Mouse (Mus musculus) liver, embryonic 15.5 days (tissue): Measurements from ENCODE around the gene Selp. TPM values are rescaled to one million over a fixed set of nuclear protein-coding genes. Genes with fewer than 3 reads are reported as not detected.

Experiments
- ATAC-seq: fragments of 200-750 bp; cut with Nextera tagmentation; 2 replicates; pipeline ENCODE4 v1.8.0; 2017; ENCODE audit warnings: moderate number of reproducible peaks, mild to moderate bottlenecking, moderate library complexity; ENCODE audit not compliant: insufficient read depth
- H3K27ac ChIP-seq: fragments of 300-500 bp; sonication (generic); replicated peaks from 2 replicates; pipeline ENCODE4 v1.5.1; 2015; ENCODE audit warnings: mild to moderate bottlenecking, inconsistent platforms
- H3K27me3 ChIP-seq: fragments of 300-500 bp; sonication (generic); 2 replicates; pipeline ENCODE4 v1.6.1; 2015; ENCODE audit warnings: mild to moderate bottlenecking, inconsistent platforms
- H3K36me3 ChIP-seq: fragments of 300-500 bp; sonication (generic); replicated peaks from 2 replicates; pipeline ENCODE4 v1.6.1; 2015; ENCODE audit warnings: moderate library complexity, mild to moderate bottlenecking, inconsistent platforms
- H3K4me1 ChIP-seq: fragments of 300-500 bp; sonication (generic); replicated peaks from 2 replicates; pipeline ENCODE4 v1.6.1; 2015; ENCODE audit warnings: inconsistent platforms
- H3K4me2 ChIP-seq: fragments of 300-500 bp; sonication (generic); 2 replicates; pipeline ENCODE4 v1.6.1; 2015; ENCODE audit warnings: moderate library complexity, mild to moderate bottlenecking, inconsistent platforms
- H3K4me3 ChIP-seq: fragments of 300-500 bp; sonication (generic); replicated peaks from 2 replicates; pipeline ENCODE4 v1.5.1; 2015; ENCODE audit warnings: mild to moderate bottlenecking, inconsistent platforms
- H3K9ac ChIP-seq: fragments of 300-500 bp; sonication (generic); 2 replicates; pipeline ENCODE4 v1.6.1; 2015; ENCODE audit warnings: moderate library complexity, mild to moderate bottlenecking, inconsistent platforms
- H3K9me3 ChIP-seq: fragments of 300-500 bp; sonication (generic); replicated peaks from 2 replicates; pipeline ENCODE4 v1.6.1; 2016; ENCODE audit warnings: inconsistent platforms
- WGBS: fragments of 180-500 bp; shearing (Covaris S2); methylation state at CpG from one replicate; pipeline ENCODE4 v1.1.7; 2015; ENCODE audit warnings: mixed read lengths; ENCODE audit not compliant: insufficient replicate concordance; 5-methylcytosine and 5-hydroxymethylcytosine counted together
- polyA plus RNA-seq: library from polyadenylated mRNA; unstranded; fragments of >200 nt; fragmentation: Nextera tagmentation; extraction: Ambion mirVana; gene quantifications from 2 replicates; pipeline ENCODE4 v1.2.1, GENCODE M21; 2015

Gene Selp
- polyA plus RNA-seq, result 0.60 and 0.61 TPM in 2 replicates

- WGBS, result 39% methylated on average over 8 of the region's 8 CpGs
- Histone ChIP-seq H3K27me3 (no peaks in the 10 kb centered on the region), H3K9ac (no peak within 1 kb of the TSS), H3K9me3 (no peaks in the 10 kb centered on the region), H3K4me2 (no peak within 1 kb of the TSS), H3K36me3 (no peaks in the 10 kb centered on the region), H3K4me1 (no peaks in the 10 kb centered on the region), H3K27ac (no peak within 1 kb of the TSS), H3K4me3 (no peak within 1 kb of the TSS)
- ATAC-seq, result no peak
Measured at GRCm38 (mm10) chr1:164114947-164115493, at the start of gene Selp. Gene Selp (plus strand): TSS chr1:164115264.

DNA sequence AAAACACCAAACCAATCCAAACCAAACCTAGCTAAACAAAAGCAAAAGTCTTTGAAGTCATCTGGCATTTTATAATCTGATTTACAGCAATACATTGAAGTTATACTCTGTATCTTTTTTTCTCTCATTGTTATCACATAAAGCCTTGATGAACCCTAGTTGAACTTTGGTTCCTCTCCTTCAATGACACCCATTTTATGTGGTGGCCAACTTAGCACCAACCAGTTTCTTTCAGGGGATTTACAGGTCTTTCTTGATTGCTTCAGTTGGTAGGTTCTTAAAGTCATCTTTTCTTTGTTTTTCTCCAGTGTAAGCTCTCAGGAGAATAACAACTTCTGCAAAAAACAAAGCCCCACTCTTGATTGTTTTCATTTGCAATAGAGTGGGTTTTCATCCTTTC lies 45.8 kb upstream of the Selp start:
- H3K9ac ChIP-seq, result no peak overlapping the region
- H3K27ac ChIP-seq, result no peak overlapping the region
- no peaks in the 10 kb centered on the region for H3K27me3 ChIP-seq
- no peak for ATAC-seq
- H3K4me3 ChIP-seq, result no peak overlapping the region
- no peaks in the 10 kb centered on the region for H3K9me3 ChIP-seq
- no peak overlapping the region for H3K4me2 ChIP-seq
- no peaks in the 10 kb centered on the region for H3K4me1 ChIP-seq
- no peaks in the 10 kb centered on the region for H3K36me3 ChIP-seq

DNA sequence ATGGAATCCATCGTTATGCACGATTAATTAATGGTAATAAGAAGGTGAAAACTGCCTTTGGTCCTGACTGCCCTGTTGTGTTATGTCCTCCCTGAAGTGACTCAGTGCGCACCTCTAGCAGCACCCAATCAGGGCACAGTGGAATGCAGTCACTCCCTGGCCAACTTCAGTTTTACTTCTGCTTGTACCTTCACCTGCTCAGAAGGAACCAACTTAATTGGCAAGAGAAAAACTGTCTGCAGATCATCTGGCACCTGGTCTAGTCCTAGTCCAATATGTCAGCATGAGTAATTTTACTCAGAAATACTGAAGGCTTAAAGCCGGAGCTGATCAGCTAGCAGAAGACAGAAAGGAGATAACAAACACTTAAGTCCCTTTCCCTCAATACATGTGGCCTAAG lies 44.6 kb upstream of the Selp start:
- Histone ChIP-seq H3K27me3 (no peaks in the 10 kb centered on the region), H3K4me3 (no peak overlapping the region), H3K9ac (no peak overlapping the region), H3K27ac (no peak overlapping the region), H3K9me3 (no peaks in the 10 kb centered on the region), H3K4me2 (no peak overlapping the region), H3K36me3 (no peaks in the 10 kb centered on the region), H3K4me1 (no peaks in the 10 kb centered on the region)
- ATAC-seq, result no peak
- 69% methylated on average over 4 of the region's 4 CpGs for WGBS

GRCm38 (mm10) chr1:164071111-164071510 lies 44.0 kb upstream of the Selp start:
- ATAC-seq, result no peak
- H3K36me3 ChIP-seq, result no peaks in the 10 kb centered on the region
- H3K4me1 ChIP-seq, result no peaks in the 10 kb centered on the region
- no peaks in the 10 kb centered on the region for H3K27me3 ChIP-seq
- no peak overlapping the region for H3K9ac ChIP-seq
- 30% methylated on average over 7 of the region's 7 CpGs for WGBS
- no peaks in the 10 kb centered on the region for H3K9me3 ChIP-seq
- no peak overlapping the region for H3K4me2 ChIP-seq
- no peak overlapping the region for H3K4me3 ChIP-seq
- no peak overlapping the region for H3K27ac ChIP-seq

GRCm38 (mm10) chr1:164072001-164072400 lies 43.1 kb upstream of the Selp start:
- WGBS, result 79% methylated on average over 4 of the region's 4 CpGs
- H3K36me3 ChIP-seq, result no peaks in the 10 kb centered on the region
- no peak for ATAC-seq
- H3K27ac ChIP-seq, result no peak overlapping the region
- H3K27me3 ChIP-seq, result no peaks in the 10 kb centered on the region
- no peaks in the 10 kb centered on the region for H3K9me3 ChIP-seq
- no peak overlapping the region for H3K4me2 ChIP-seq
- H3K4me1 ChIP-seq, result no peaks in the 10 kb centered on the region
- H3K4me3 ChIP-seq, result no peak overlapping the region
- H3K9ac ChIP-seq, result no peak overlapping the region

GRCm38 (mm10) chr1:164073091-164073490 lies 42.0 kb upstream of the Selp start:
- 47% methylated on average over 9 of the region's 9 CpGs for WGBS
- Histone ChIP-seq H3K9me3 (no peaks in the 10 kb centered on the region), H3K4me2 (no peak overlapping the region), H3K9ac (no peak overlapping the region), H3K4me1 (no peaks in the 10 kb centered on the region), H3K27me3 (no peaks in the 10 kb centered on the region), H3K36me3 (no peaks in the 10 kb centered on the region), H3K4me3 (no peak overlapping the region), H3K27ac (no peak overlapping the region)
- ATAC-seq, result no peak

GRCm38 (mm10) chr1:164073803-164074202 lies 41.3 kb upstream of the Selp start:
- ATAC-seq, result no peak
- H3K9me3 ChIP-seq, result no peaks in the 10 kb centered on the region
- H3K4me1 ChIP-seq, result no peaks in the 10 kb centered on the region
- 16% methylated on average over 7 of the region's 7 CpGs for WGBS
- H3K4me3 ChIP-seq, result no peak overlapping the region
- no peak overlapping the region for H3K9ac ChIP-seq
- H3K4me2 ChIP-seq, result no peak overlapping the region
- H3K27me3 ChIP-seq, result no peaks in the 10 kb centered on the region
- H3K36me3 ChIP-seq, result no peaks in the 10 kb centered on the region
- H3K27ac ChIP-seq, result no peak overlapping the region

GRCm38 (mm10) chr1:164074606-164075140 lies 40.4 kb upstream of the Selp start:
- Histone ChIP-seq H3K4me2 (no peak overlapping the region), H3K4me3 (no peak overlapping the region), H3K4me1 (no peaks in the 10 kb centered on the region), H3K36me3 (no peaks in the 10 kb centered on the region), H3K9ac (no peak overlapping the region), H3K27me3 (no peaks in the 10 kb centered on the region), H3K27ac (0 out of 2 replicates have a peak overlapping the region, but pooled peaks have one; percentile 21), H3K9me3 (no peaks in the 10 kb centered on the region)
- 44% methylated on average over 2 of the region's 2 CpGs for WGBS
- ATAC-seq, result no peak

DNA sequence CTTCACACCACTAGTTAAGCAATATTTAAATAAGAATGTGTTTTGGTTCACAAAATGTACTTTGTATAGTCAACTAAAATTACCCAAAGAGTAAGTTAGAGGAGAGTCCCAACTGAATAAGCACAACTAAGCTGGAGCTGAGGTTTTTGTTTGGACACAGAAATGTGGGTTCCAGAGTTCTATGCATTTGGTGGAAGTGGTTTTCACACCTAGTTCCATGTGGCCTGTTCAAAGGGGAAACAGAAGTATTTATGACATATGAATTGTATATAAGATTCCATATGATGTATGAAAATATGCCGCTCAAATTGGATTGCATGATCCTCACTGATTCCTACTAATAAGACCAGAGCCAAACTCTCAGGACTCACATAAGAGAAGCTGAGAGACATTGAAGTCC lies 39.6 kb upstream of the Selp start:
- Histone ChIP-seq H3K4me3 (no peak overlapping the region), H3K27ac (no peak overlapping the region), H3K9ac (no peak overlapping the region), H3K27me3 (no peaks in the 10 kb centered on the region), H3K36me3 (no peaks in the 10 kb centered on the region), H3K9me3 (no peaks in the 10 kb centered on the region), H3K4me1 (no peaks in the 10 kb centered on the region), H3K4me2 (no peak overlapping the region)
- WGBS, result 82% methylated on average over 1 of the region's 1 CpGs
- no peak for ATAC-seq

DNA sequence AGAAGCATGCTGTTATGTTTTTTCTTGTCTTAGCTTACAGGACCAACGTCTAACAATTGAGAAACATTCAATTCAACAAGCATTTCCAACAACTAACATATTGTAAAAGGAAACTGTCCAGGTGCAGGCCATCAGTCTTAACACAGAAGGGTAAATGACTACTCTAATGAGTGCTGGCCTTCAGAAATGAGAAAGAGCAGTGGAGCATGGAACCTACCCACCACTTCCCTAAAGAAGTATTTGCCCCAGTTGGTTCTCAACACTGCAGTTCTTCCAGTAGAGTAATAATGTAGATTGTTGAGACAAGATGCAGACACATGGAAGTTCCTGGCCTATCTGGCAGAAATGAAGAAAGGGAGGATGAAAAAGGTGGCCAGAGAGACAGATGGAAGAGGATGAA lies 38.6 kb upstream of the Selp start:
- H3K4me3 ChIP-seq, result no peak overlapping the region
- H3K36me3 ChIP-seq, result no peaks in the 10 kb centered on the region
- H3K9me3 ChIP-seq, result no peaks in the 10 kb centered on the region
- H3K27me3 ChIP-seq, result no peaks in the 10 kb centered on the region
- no peak for ATAC-seq
- no peak overlapping the region for H3K4me2 ChIP-seq
- H3K9ac ChIP-seq, result no peak overlapping the region
- WGBS, result 29% methylated on average over 1 of the region's 1 CpGs
- H3K27ac ChIP-seq, result no peak overlapping the region
- no peaks in the 10 kb centered on the region for H3K4me1 ChIP-seq

GRCm38 (mm10) chr1:164077031-164077430 lies 38.0 kb upstream of the Selp start:
- Histone ChIP-seq H3K36me3 (no peaks in the 10 kb centered on the region), H3K4me2 (no peak overlapping the region), H3K27me3 (no peaks in the 10 kb centered on the region), H3K4me1 (no peaks in the 10 kb centered on the region), H3K9me3 (no peaks in the 10 kb centered on the region), H3K9ac (no peak overlapping the region), H3K27ac (no peak overlapping the region), H3K4me3 (no peak overlapping the region)
- no peak for ATAC-seq
- 17% methylated on average over 3 of the region's 3 CpGs for WGBS

- no peaks in the 10 kb centered on the region for H3K27me3 ChIP-seq
- H3K4me2 ChIP-seq, result no peak overlapping the region
- no peaks in the 10 kb centered on the region for H3K36me3 ChIP-seq
- no peak for ATAC-seq
- H3K4me1 ChIP-seq, result no peaks in the 10 kb centered on the region
- 30% methylated on average over 4 of the region's 4 CpGs for WGBS
- no peak overlapping the region for H3K4me3 ChIP-seq
- no peak overlapping the region for H3K27ac ChIP-seq
- H3K9me3 ChIP-seq, result no peaks in the 10 kb centered on the region
- no peak overlapping the region for H3K9ac ChIP-seq
Measured at GRCm38 (mm10) chr1:164078323-164078741, 36.7 kb upstream of the Selp start.
